Mouse (Mus musculus) kidney, postnatal 25 days (tissue): Measurements from ENCODE around the gene Acad12.

Experiments
- DNase-seq, 2 experiments: peaks; one replicate each; pipeline ENCODE4 v3.0.0; 2021; ENCODE audit warnings: mixed read lengths in 2 of 2

Gene Acad12

DNA sequence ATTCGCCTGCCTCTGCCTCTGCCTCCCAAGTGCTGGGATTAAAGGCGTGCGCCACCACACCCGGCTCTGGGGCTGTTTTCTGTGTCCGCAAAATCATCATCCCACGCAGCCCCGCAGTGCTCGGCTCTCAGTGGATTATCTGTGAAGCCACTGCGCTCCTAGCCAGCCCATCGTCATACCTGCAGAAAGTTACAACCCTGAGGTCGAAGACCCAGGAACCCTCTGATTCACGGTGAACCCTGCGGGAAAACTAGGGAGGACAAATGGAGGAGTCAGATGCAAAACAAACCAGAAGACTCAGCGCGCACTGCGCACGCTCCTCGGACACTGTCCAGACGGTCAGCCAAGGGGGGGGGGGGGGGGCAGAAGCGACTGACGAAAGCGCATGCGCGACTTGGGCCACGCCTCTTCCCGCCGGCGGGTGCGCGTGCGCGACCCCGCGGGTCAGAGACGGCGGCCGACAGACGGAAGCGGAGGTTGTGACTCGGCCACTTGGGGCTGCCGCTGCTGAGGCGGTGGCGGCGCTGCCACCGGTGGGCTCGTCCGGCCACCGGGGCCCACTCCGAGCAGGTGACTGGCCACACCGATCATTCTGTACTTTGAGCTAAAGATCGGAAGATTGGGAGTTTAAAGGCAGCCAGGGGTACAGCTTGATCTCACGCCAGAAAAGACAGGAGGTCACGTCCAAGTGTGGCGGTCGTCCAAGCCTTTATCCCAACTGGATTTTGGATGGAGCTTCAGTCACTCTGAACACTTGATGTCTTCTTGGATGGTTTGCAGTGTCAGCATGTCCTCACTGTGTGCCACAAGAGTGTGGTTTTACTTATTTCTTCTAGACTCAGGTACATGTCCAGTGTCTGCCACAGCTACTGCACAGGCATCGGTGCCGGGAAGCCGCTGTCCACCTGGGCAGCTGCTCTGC lies at the start of gene Acad12:
Acad12 (minus strand) TSS at position 347 of the 922 bp plus-strand sequence.
- peak; percentile 90 to 94 for DNase-seq

DNA sequence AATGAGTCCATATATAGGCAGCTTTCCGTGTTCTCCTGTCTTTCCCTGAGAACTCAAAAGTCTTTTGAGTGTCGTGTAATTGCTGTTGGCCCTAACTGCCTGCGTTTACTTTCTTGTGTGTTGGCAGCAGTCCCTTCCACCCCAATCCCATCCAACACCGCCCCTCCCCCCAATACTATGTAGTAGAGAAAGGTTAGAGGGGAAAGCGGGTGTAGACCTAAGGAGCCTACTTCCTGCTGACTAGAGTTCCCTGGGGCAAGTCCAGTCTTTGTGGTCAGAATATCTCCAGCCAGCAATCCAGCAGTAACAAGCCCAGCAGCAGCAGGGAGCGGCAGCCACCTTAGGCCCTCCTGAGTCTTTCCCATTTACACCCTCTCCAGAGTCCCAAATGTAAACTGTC lies 49.7 kb upstream of the Acad12 start:
- no peak for DNase-seq

DNA sequence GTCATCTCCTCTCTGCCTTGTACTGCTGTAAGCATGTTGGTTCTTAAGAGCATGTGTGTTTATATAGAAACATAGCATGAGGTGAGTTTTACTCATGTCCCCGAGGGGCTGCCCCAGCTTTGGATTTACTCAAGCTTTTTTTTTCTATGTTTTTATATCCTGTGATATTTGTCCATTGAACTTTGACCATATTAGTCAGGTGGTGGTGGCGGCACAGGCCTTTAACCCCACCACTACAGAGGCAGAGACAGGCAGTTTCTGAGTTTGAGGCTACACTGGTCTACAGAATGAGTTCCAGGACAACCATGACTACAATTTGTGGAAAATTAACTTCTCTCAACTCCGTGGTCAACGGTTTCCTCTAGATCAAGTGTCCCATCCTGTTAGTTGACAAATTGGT lies 48.3 kb upstream of the Acad12 start:
- DNase-seq: peak; percentile 28 to 57

DNA sequence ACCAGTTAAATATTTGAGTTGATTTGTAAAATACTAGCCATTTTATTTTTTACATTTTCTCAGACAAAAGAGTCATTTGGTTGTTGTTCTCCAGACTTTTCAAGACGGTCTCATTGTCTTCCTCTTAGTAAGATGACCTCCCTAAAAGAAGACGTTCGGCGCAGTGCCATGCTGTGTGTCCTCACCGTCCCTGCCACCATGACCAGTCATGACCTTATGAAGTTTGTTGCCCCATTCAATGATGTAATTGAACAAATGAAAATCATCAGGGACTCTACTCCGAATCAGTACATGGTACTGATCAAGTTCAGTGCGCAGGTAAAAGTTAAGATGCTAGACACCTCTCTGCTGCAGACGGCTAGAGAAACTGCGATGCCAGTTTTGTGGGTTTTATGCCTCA lies 46.2 kb upstream of the Acad12 start:
- no peak for DNase-seq

DNA sequence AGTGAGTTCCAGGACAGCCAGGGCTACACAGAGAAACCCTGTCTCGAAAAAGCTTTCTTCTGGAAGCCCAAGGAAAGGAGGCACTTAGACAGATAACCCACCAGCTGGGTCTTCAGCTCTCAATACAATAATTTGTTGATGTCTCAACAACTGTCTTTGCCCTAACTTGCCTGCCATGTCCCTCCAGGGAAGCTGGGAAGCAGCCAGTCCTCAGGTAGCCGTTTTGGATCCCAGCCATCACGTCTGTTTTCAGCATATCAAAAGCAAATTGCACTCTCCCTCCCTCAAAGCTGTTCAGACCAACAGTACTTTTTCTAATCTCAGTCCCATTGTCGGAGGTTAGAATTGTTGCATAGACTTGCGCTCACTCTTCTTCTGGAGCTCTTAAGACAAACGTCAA lies 45.3 kb upstream of the Acad12 start:
- no peak for DNase-seq

DNA sequence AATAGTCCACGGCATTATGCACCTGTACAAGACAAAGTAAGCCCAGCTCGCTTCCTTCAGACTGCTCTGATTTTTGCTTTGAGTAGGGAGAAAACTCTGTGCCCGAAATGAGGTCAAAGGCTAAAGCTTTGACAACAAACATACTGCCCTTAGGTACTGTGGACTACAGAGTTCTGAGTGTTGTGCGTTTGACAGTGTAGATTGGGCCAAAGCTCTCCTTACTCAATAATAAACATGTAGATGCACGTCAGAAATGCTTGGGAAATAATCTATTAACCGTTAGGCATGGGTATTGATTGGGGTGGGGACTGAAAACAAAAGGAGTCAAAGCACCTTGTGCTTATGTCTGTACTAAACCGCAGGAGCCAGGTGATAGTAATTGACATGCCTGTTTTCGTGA lies 44.7 kb upstream of the Acad12 start:
- no peak for DNase-seq

DNA sequence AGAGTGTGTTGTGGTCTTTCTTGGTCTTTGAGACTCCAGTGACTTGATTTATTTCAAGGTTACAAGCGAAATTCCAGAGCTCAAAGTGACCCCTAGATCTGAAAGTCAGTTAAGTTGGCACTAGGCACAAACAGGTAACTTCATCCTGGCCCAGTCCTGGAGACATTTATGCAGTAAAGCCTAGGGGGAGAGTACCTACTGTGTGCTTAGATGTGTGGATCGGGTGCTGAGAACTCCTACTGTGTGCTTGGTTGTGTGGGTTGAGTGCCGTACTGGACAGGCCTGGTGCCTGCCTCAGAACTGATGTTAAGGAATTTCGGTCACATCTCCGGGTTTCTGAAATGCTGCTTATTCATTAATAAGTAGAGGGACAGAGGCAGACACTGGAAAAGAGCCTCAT lies 42.8 kb upstream of the Acad12 start:
- DNase-seq: no peak

DNA sequence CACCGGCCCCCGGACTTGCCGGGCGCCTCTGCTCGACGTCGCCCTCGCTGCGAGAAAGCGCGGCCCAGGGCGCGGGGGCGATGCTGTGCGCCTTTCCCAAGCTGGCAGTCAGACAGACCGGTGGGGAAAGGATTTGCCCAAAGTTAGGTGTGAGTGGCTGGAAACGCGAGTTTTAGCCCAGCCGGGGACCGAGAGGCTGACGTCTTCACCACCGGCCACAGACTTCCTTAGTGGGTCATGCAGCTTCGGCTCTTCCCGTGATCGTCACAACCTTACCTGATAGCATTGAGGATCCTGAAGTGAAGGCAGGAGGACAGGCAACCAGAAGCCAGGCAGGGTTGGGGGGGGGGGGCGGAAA lies 42.1 kb upstream of the Acad12 start:
- DNase-seq: no peak

DNA sequence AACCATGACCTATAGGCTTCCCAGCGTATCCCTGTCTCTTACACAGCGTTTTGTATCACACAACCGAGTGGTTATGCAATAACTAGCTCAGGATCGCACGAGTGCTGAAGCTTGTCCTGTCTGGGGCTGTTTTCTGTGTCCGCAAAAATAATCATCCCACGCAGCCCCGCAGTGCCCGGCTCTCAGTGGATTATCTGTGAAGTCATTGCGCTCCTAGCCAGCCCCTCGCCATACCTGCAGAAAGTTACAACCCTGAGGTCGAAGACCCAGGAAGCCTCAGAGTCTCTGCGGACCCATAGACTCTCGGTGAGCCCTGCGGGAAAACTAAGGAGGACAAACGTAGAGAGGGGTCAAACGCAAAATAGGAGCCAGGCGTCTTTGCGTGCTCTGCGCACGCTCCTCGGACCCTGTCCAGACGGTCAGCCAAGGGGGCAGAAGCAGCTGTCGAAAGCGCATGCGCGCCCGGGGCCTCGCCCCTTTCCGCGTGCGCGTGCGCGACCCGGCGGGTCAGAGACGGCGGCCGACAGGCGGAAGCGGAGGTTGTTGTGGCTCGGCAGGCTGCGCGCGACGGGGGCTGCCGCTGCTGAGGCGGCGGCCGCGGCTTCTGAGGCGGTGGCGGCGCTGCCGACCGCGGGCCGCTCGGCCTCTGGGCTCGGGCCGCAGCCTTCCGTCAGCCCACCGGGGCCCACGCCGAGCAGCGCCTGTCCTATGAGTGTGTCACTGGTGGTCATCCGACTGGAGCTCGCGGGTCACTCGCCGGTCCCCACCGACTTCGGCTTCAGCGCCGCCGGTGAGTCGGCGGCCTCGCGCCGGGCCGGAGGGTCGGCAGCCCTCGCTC lies 41.5 kb upstream of the Acad12 start, which contains the start of the genes Acad10 and Brap:
Acad10 (minus strand) TSS at position 456 of the 838 bp plus-strand sequence.
Brap (plus strand) TSS at position 505 of the 838 bp plus-strand sequence.
- peak; percentile 92 to 97 for DNase-seq

DNA sequence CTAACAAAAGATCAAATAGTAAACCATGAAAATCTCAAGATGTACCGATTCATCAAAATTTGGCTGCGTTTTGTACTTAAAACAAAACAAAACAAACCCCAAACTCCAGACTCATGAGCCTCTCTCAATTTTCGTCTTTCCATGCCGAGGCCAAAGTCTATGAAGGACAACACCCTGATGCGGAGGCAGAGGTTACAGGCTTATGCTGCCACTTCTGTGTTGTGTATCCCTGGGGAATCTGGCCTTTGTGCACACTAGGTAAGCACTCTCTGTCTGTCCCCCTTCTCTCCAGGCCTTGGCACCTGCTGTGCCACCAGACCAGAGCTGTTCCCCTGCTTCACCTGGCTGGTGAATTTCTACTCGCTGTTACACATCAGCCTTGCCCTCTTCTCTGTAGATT lies 38.9 kb upstream of the Acad12 start:
- DNase-seq: peak in 1 of 2 experiments; percentile 33

DNA sequence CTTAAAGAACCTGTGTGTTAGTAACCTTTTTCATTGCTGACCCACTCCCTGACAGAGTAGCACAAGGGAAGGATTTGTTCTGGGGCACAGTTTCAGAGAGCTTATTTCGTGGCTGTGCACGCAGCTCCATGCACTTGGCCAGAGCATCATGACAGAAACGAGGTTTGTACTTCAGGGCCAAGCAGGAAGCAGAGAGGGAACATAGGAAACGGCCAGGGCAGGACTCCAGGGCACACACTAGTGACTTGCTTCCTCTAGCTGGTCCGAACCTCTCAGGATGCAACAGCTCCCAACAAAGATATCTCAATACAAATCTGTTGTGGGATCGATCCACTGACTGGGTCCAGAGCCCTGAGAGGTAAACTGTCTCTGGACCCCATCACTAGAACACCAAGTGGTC lies 38.1 kb upstream of the Acad12 start:
- peak; percentile 35 to 70 for DNase-seq

DNA sequence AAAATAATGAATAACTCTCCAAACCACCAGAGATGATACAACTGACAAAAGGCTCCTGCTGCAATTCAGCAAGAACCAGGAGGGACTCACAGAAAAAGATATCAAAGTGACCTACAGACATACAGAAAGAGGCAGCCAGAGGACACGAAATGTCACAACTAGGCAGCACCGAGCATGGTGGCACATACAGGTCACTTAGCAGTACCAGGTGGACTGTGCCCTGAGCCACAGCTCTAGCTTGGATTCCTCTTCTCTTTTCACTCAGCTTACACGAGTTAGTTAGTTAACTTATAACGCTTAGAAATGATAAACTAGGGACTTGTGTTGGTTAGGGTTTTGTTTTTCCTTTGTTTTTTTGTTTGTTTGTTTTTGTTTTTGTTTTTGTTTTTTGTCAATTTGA lies 35.8 kb upstream of the Acad12 start:
- peak in 1 of 2 experiments; percentile 65 for DNase-seq

DNA sequence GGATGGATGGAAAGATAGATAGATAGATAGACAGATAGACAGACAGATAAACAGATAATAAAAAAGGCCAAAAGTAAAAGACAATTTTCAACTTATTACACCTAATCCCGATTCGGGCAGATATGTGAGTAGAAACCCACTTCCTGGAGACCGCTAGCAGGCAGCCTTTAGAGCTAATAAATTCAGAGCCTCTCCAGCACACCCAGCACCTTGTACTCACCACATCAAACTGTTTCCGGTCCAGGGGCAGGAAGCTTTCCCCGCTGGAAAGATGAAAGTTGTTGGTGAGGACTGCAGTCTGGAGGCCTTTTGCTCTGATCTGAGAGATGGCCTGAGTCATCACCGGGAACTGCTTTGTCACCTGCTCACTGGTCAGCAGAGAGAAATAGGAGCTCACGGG lies 30.4 kb upstream of the Acad12 start:
- no peak for DNase-seq

DNA sequence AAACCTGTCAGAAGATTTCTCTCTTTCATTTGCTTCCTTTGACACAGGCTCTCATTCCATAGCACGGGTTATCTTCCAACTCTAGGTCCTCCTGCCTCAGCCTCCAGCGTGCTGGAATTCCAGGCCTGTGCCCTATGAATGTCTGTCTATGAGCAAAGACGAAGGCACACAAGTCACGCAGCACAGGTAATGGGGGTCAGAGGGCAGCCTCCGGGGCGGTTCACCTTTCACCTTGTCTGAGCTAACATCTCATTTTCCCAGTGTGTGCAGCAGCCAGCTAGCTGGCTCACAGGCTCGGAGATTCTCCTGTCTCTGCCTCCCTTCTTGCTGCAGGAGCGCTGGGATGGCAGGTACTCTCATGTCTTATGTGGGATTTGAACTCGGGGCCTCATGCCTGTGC lies 20.9 kb upstream of the Acad12 start:
- no peak for DNase-seq

DNA sequence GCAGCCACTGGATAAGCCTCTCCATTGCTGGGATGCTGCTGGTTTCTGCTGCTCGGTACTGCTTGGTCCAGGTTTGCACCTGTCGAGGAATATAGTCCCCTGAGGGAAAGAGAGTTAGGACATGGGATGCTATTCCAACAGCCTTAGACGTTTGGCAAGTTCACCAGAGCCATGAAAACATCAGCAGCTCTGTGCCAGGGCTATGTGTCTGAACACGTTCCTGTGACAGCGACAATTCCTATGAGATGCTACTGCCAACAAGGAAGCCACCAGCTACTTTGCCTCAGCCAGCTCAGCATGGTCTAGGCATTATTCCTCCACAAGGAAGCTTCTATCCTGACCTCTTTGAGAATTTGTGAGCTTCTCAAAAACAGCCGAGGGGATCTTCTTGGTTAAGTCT lies 18.6 kb upstream of the Acad12 start:
- DNase-seq: no peak

DNA sequence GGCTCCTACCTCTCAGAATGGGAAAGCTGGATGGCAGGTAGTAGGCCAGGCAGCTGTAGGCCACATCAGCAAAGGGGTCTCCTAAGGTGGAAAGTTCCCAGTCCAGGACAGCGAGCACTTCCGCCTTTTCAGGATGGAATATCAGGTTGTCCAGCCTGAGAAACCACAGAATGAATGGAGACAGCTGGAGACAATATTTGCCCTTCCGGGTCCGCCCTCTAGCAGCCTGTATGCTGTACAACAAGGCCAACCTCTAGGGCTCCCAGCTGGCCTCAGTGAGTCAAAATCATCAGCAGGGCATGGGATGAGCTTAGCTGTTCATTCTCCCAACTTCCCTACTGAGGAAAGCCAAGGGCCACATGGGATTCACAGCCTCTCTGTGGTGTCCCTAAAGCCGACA lies 15.9 kb upstream of the Acad12 start:
- DNase-seq: no peak

DNA sequence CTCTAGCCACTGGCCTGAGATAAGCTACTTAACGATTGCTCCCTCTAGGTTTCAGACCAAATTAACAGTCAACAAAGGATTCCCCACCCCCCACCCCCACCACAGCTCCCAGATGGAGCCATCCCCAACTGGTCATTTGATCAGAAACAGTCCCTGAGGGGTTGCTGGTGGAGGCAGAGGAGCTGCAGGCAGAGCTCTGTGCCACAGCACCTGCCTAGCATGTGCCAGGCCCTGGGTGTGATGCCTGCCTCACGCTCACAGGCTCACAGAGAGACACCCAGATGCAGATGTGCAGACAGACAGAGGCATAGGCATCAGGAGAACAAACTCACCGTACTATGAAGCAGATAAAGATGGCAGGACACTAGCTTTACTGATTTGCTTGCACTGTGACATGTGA lies 14.1 kb upstream of the Acad12 start:
- DNase-seq: no peak

DNA sequence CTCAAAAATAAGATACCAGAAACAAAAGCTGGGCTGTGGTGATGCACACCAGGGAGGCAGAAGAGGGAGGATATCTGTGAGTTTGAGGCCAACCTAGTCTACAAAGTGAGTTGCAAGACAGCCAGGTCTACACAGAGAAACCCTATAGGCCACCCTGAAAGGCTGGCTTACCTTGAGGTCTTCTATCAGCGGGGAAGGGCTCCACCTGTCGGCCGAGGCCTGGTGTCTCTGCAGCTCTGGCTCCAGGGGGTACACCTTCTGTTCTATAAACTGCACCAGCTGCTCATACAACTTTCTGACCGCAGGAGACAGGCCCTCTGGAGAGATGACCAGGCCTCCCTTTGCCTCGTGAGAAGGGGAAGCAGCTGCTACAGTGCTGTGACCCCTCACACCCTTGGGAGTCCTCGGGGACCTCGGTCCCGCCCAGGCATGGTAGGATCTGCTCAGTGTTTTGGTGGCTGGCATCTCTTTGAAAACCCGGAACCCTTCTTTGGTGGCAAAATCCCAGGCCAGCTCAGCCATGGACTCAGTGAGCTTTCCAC lies 12.4 kb upstream of the Acad12 start:
- peak; percentile 47 to 56 for DNase-seq

DNA sequence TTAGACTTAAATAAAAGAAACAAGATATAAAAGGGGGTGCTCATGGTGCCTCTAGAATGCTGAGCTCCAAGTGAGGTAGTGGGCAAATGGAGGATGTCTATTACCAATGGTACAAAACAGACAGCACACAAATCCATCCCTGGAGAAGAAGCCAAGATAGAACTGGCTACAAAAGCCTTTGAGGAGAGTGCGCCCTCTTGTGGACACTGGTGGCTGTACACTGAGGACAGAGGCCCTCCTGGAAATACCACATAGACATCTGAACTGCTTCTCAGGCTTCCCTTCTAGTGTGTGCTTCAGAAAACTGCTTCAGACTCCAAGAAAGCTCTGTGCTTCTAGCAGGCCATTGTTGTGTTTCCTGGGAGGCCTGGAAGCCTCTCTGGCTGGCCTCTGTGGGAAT lies 9.1 kb upstream of the Acad12 start:
- peak; percentile 78 to 91 for DNase-seq

DNA sequence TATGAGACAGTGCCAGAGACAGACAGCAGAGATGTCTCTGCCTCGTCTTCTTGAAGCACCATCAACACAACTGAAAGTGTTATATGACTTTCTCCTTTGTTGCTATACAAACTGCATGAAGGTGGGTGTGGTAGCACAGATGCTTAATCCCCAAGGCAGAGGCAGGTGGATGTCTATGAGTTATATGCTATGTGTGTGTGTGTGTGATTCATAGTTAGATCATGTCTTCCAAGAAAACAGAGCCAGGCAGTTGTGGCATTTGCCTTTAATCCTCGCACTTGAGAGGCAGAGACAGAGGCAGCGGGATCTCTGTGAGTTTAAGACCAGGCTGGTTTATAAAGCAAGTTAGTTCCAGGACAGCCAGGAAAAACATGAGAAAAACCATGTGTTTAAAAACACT lies 4.5 kb upstream of the Acad12 start:
- no peak for DNase-seq

DNA sequence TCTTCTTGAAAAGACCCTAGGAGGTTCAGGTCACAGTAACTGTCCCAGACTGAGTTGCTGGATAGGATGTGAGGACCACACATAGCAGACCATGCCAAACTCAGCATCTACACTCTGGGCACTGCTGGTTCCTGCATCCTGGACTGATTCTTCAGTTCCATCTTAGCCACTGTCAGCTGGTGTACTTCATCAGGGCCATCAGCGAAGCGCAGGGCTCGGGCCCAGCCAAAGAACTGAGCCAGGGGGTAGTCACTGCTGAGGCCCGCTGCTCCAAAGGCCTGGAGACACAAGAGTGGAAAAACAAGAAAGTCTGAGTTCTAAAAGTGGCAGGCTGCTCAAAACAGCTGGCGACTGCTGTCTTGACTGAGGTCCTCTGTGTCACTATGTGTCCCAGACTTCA lies 2.4 kb upstream of the Acad12 start:
- no peak for DNase-seq

DNA sequence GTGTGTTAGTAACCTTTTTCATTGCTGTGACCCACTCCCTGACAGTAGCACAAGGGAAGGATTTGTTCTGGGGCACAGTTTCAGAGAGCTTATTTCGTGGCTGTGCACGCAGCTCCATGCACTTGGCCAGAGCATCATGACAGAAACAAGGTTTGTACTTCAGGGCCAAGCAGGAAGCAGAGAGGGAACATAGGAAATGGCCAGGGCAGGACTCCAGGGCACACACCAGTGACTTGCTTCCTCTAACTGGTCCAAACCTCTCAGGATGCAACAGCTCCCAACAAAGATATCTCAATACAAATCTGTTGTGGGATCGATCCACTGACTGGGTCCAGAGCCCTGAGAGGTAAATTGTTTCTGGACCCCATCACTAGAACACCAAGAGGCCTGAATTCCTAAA lies 3.8 kb downstream of the Acad12 start:
- peak; percentile 21 to 60 for DNase-seq

DNA sequence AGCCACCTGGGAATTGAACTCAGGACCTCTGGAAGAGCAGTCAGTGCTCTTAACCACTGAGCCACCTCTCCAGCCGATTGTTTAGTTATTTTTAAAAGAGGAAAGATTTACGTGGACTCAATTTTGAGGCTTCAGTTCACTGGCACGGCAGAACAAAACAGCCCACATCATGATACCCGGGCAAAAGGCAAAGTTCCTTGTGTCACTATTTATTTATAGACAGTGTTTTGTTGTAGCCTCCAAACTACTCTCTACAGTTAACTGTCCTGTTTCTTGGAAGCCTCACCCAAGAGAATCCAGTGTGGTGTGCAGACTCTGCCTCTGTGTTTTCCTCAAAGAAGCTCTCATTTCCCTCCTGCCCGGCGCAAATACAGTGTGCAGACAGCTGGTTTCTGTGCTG lies 6.7 kb downstream of the Acad12 start:
- DNase-seq: no peak
